Mouse (Mus musculus) heart, postnatal 0 days (tissue): ENCODE measurements around the gene Ccnyl1. TPM values are rescaled to one million over a fixed set of nuclear protein-coding genes. Genes with fewer than 3 reads are reported as not detected.

Experiments
- ATAC-seq: fragments of 200-750 bp; cut with Nextera tagmentation; 2 replicates; pipeline ENCODE4 v1.8.0; 2017; ENCODE audit warnings: low read depth, moderate number of reproducible peaks, moderate library complexity; ENCODE audit not compliant: insufficient read depth
- DNase-seq: peaks from one replicate; pipeline ENCODE4 v3.0.0-alpha.2; 2016; ENCODE audit warnings: low spot score
- H3K27ac ChIP-seq: fragments of 300-500 bp; sonication (generic); 2 replicates; pipeline ENCODE4 v1.5.1; 2014; ENCODE audit warnings: low read depth, mild to moderate bottlenecking
- H3K27me3 ChIP-seq: fragments of 300-500 bp; sonication (generic); 2 replicates; pipeline ENCODE4 v1.6.1; 2014; ENCODE audit warnings: low read length, mixed read lengths; ENCODE audit not compliant: control insufficient read depth, insufficient read depth
- H3K36me3 ChIP-seq: fragments of 300-500 bp; sonication (generic); replicated peaks from 2 replicates; pipeline ENCODE4 v1.6.1; 2014; ENCODE audit warnings: low read length, mixed read lengths; ENCODE audit not compliant: control insufficient read depth, insufficient read depth
- H3K4me1 ChIP-seq: fragments of 300-500 bp; sonication (generic); 2 replicates; pipeline ENCODE4 v1.6.1; 2014; ENCODE audit warnings: antibody characterized with exemption; ENCODE audit not compliant: control insufficient read depth, insufficient read depth
- H3K4me2 ChIP-seq: fragments of 300-500 bp; sonication (generic); 2 replicates; pipeline ENCODE4 v1.6.1; 2014; ENCODE audit warnings: low read depth, mild to moderate bottlenecking, low read length, moderate library complexity
- H3K4me3 ChIP-seq: fragments of 300-500 bp; sonication (generic); 2 replicates; pipeline ENCODE4 v1.5.1; 2014; ENCODE audit warnings: low read depth, low read length
- H3K9ac ChIP-seq: fragments of 300-500 bp; sonication (generic); replicated peaks from 2 replicates; pipeline ENCODE4 v1.6.1; 2014; ENCODE audit warnings: low read depth, low read length, mixed read lengths
- H3K9me3 ChIP-seq: fragments of 300-500 bp; sonication (generic); replicated peaks from 2 replicates; pipeline ENCODE4 v1.6.1; 2016; ENCODE audit warnings: low read length; ENCODE audit not compliant: control insufficient read depth
- CTCF ChIP-seq: IDR thresholded peaks from 2 replicates; pipeline ENCODE4 v1.5.1; 2016; ENCODE audit warnings: antibody characterized with exemption, control low read depth, low read depth
- EP300 ChIP-seq: IDR thresholded peaks from 2 replicates; pipeline ENCODE4 v1.6.1; 2016; ENCODE audit warnings: antibody characterized with exemption, low read depth
- WGBS: fragments of 180-500 bp; shearing (Covaris S2); extraction: QIAGEN DNeasy Blood & Tissue Kit; methylation state at CpG from one replicate; pipeline ENCODE4 v1.1.7; 2014; 5-methylcytosine and 5-hydroxymethylcytosine counted together
- polyA plus RNA-seq: library from polyadenylated mRNA; unstranded; fragments of >200 nt; fragmentation: Nextera tagmentation; extraction: Ambion mirVana; gene quantifications from 2 replicates; pipeline ENCODE4 v1.2.1, GENCODE M21; 2015
- total RNA-seq: library from RNA; depleted of rRNA; stranded (reverse); fragments of >200 nt; gene quantifications from 2 replicates; pipeline ENCODE4 v1.2.3, GENCODE M21; 2014; ENCODE audit warnings: low replicate concordance

Gene Ccnyl1
- total and polyA plus RNA-seq, 2 experiments from 2014 or later = 3.4 to 12.7 TPM

GRCm38 (mm10) chr1:64653701-64654100, 36.6 kb upstream of the Ccnyl1 start:
- Histone ChIP-seq H3K36me3 (no peaks in the 10 kb centered on the region), H3K9me3 (no peaks in the 10 kb centered on the region), H3K27me3 (no peaks in the 10 kb centered on the region), H3K27ac (no peak overlapping the region), H3K9ac (no peak overlapping the region), H3K4me1 (no peaks in the 10 kb centered on the region), H3K4me2 (no peak overlapping the region), H3K4me3 (no peak overlapping the region)
- DNase-seq (no peak), ATAC-seq (no peak)
- TF ChIP-seq CTCF (no peak), EP300 (no peak)
- 79% methylated on average over 6 of the region's 6 CpGs for WGBS

GRCm38 (mm10) chr1:64655415-64655814, 34.8 kb upstream of the Ccnyl1 start:
- DNase-seq (no peak), ATAC-seq (no peak)
- TF ChIP-seq EP300 = no peak
- TF ChIP-seq CTCF = no peak
- Histone ChIP-seq H3K27ac (no peak overlapping the region), H3K4me3 (no peak overlapping the region), H3K27me3 (no peaks in the 10 kb centered on the region), H3K4me2 (no peak overlapping the region), H3K9me3 (no peaks in the 10 kb centered on the region), H3K9ac (no peak overlapping the region), H3K36me3 (no peaks in the 10 kb centered on the region), H3K4me1 (no peaks in the 10 kb centered on the region)
- 37% methylated on average over 1 of the region's 1 CpGs for WGBS

- TF ChIP-seq CTCF = no peak
- TF ChIP-seq EP300 = no peak
Measured at GRCm38 (mm10) chr1:64656423-64657129, 33.7 kb upstream of the Ccnyl1 start.

GRCm38 (mm10) chr1:64658876-64659275, 31.4 kb upstream of the Ccnyl1 start:
- TF ChIP-seq CTCF = no peak
- peak; percentile 67; the same call in 1 of the 2 replicates for TF ChIP-seq EP300
- Histone ChIP-seq H3K27me3 (no peaks in the 10 kb centered on the region), H3K27ac (peak overlapping the region; percentile 81), H3K4me3 (no peak overlapping the region), H3K4me1 (no peaks in the 10 kb centered on the region), H3K9me3 (no peaks in the 10 kb centered on the region), H3K36me3 (no peaks in the 10 kb centered on the region), H3K4me2 (peak overlapping the region; percentile 44), H3K9ac (no peak overlapping the region)
- ATAC-seq (no peak), DNase-seq (peak; percentile 57)
- 48% methylated on average over 7 of the region's 7 CpGs for WGBS

More at GRCm38 (mm10) chr1:64656423-64657129, 33.7 kb upstream of the Ccnyl1 start:
- no peaks in the 10 kb centered on the region for H3K4me1 ChIP-seq
- H3K27me3 ChIP-seq = no peaks in the 10 kb centered on the region
- H3K9me3 ChIP-seq = no peaks in the 10 kb centered on the region
- no peak overlapping the region for H3K4me2 ChIP-seq
- WGBS = 76% methylated on average over 3 of the region's 3 CpGs
- no peak overlapping the region for H3K9ac ChIP-seq
- H3K27ac ChIP-seq = no peak overlapping the region
- H3K36me3 ChIP-seq = no peaks in the 10 kb centered on the region
- H3K4me3 ChIP-seq = no peak overlapping the region
- DNase-seq (no peak), ATAC-seq (no peak)

GRCm38 (mm10) chr1:64667111-64667633, 23.1 kb upstream of the Ccnyl1 start:
- Histone ChIP-seq H3K4me2 (no peak overlapping the region), H3K27ac (no peak overlapping the region), H3K9me3 (no peaks in the 10 kb centered on the region), H3K36me3 (no peaks in the 10 kb centered on the region), H3K4me3 (no peak overlapping the region), H3K27me3 (no peaks in the 10 kb centered on the region), H3K9ac (no peak overlapping the region), H3K4me1 (no peaks in the 10 kb centered on the region)
- TF ChIP-seq EP300 (no peak), CTCF (no peak)
- DNase-seq = no peak
- no peak for ATAC-seq
- WGBS = 62% methylated on average over 2 of the region's 2 CpGs

- Histone ChIP-seq H3K36me3 (no peaks in the 10 kb centered on the region), H3K27ac (no peak overlapping the region), H3K4me2 (no peak overlapping the region), H3K4me3 (no peak overlapping the region), H3K9ac (no peak overlapping the region), H3K4me1 (no peaks in the 10 kb centered on the region), H3K27me3 (no peaks in the 10 kb centered on the region), H3K9me3 (no peaks in the 10 kb centered on the region)
- DNase-seq (no peak), ATAC-seq (no peak)
- 71% methylated on average over 2 of the region's 2 CpGs for WGBS
- TF ChIP-seq EP300 = no peak
- TF ChIP-seq CTCF = no peak
Measured at GRCm38 (mm10) chr1:64669451-64669850, 20.8 kb upstream of the Ccnyl1 start.
